Mouse (Mus musculus) erythroblast, embryonic 14.5 days (primary cell): ENCODE results near the gene Syne3.

Source experiments
- GATA1 ChIP-seq: IDR thresholded peaks from 2 replicates; pipeline ENCODE4 v1.6.1; 2012; ENCODE audit warnings: low read length, inconsistent platforms, mixed read lengths
- TAL1 ChIP-seq: IDR thresholded peaks from 3 replicates; pipeline ENCODE4 v1.6.1; 2012; ENCODE audit warnings: low read length, inconsistent platforms, mixed read lengths

DNA sequence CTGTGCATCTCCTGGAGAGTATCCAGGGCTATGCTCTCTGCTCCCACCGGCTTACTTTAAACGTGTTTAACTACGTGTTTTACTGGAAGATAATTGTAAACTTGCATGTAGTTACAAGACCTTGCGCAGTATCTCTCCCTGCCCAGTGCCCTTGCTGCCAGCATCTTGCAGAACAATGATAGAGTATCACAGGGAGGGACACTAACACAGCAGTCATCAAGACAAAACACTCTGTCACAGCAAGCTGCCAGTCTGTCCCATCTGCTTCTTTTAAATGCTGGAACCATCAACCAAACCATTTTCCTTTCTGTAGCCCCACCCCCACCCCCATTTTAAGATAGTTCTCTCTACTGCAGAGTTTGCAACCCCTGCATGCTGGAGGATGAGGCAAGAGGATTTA, 6.6 kb upstream of the Syne3 start:
- no peak; the same call in 2 of the 3 replicates for TF ChIP-seq TAL1
- no peak for TF ChIP-seq GATA1
